Mouse (Mus musculus): ENCODE measurements around the gene Ptprm. TPM values are rescaled to one million over a fixed set of nuclear protein-coding genes. Genes with fewer than 3 reads are reported as not detected.

Gene Ptprm
- polyA plus RNA-seq, 1 experiment = 4.4 TPM

DNA sequence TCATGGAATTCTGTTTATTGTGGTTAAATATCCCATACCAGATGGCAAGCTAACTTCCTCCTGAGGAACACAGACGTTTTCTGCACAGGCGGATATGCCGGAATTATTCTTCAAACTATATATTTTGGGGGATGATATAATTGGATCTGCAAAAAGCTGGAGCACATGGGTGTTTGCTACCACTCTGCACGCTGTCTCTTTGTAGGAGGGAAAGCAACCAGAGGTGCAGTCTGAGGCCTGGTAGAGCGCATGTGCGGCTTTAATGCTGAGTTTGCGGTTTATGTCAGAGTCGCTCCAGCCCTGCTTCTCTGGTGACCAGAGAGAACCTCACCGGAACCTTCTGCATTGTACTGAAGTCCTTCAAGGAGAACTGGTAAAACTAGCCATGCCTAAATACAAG lies 410.7 kb downstream of the Ptprm start:
- H3K27ac ChIP-seq (ENCODE audit: control insufficient read depth, insufficient read depth, low read length) = no peak overlapping the region
- no peak overlapping the region for H3K4me3 ChIP-seq (ENCODE audit: control insufficient read depth, insufficient read depth, low read length)
- H3K27me3 ChIP-seq (ENCODE audit: control insufficient read depth, insufficient read depth, low read length) = no peaks in the 10 kb centered on the region
- 93% methylated on average over 9 of the region's 9 CpGs for WGBS
- no peaks in the 10 kb centered on the region for H3K4me1 ChIP-seq (replicated peaks; ENCODE audit: control insufficient read depth, insufficient read depth, low read length)
- TF ChIP-seq CTCF (IDR thresholded peaks at IDR 0.05; ENCODE audit: borderline replicate concordance, control insufficient read depth, extremely low read depth, insufficient read depth, low read length, poor library complexity) (no peak), POLR2A (IDR thresholded peaks at IDR 0.05; ENCODE audit: control insufficient read depth, extremely low read depth, insufficient read depth, low read length, poor library complexity) (no peak)
- no peak for DNase-seq
- no peaks in the 10 kb centered on the region for H3K36me3 ChIP-seq (ENCODE audit: control insufficient read depth, insufficient read depth, low read length)

DNA sequence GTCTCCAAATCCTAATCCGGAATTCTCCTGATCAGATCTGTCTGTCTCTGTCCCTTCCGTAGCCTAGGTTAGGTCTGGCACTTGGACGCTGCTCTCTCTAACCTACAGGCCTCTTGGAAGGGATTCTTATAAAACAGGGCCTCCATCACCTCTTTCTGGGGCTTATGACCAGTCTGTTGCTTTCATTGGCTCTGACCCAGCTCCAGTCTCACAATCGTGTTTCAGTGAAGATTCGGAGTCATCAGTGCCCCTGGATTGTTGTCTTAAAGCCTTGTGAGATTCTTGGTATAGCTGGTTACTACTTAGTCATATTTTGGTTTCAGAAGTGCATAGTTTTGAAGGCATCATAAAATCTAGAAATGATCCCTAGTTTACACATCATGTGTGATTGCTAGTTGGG lies 428.6 kb downstream of the Ptprm start:
- 92% methylated on average over 5 of the region's 5 CpGs for whole genome bisulfite sequencing
- H3K4me3 ChIP-seq (ENCODE audit: control insufficient read depth, insufficient read depth, low read length) = no peak overlapping the region
- DNase-seq = no peak
- H3K36me3 ChIP-seq (ENCODE audit: control insufficient read depth, insufficient read depth, low read length) = no peaks in the 10 kb centered on the region
- TF ChIP-seq CTCF (IDR thresholded peaks at IDR 0.05; ENCODE audit: borderline replicate concordance, control insufficient read depth, extremely low read depth, insufficient read depth, low read length, poor library complexity) = no peak
- no peak for TF ChIP-seq POLR2A (IDR thresholded peaks at IDR 0.05; ENCODE audit: control insufficient read depth, extremely low read depth, insufficient read depth, low read length, poor library complexity)
- no peak overlapping the region for H3K27ac ChIP-seq (ENCODE audit: control insufficient read depth, insufficient read depth, low read length)
- H3K27me3 ChIP-seq (ENCODE audit: control insufficient read depth, insufficient read depth, low read length) = no peaks in the 10 kb centered on the region
- H3K4me1 ChIP-seq (replicated peaks; ENCODE audit: control insufficient read depth, insufficient read depth, low read length) = no peaks in the 10 kb centered on the region

DNA sequence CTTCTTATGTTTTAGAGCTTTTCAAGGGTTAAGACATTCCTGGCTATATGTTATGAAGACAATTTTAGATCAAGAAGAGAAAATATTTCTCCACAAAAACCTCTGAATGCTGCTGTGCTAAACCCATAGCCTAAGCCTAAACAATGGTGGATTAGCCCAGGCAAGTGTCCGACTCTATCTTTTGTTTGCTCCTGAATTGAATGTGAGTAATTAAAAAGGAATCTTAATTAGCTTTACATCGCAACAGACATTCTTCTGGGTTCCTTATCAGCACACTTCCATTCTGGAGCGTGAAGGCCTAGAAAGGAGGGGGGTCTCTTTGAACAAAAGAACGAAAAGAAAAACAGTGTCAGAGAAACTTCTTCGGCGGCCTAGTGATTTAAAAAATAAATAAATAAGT lies 439.6 kb downstream of the Ptprm start:
- H3K27me3 ChIP-seq (ENCODE audit: control insufficient read depth, insufficient read depth, low read length) = no peaks in the 10 kb centered on the region
- H3K4me3 ChIP-seq (ENCODE audit: control insufficient read depth, insufficient read depth, low read length) = no peak overlapping the region
- TF ChIP-seq POLR2A (IDR thresholded peaks at IDR 0.05; ENCODE audit: control insufficient read depth, extremely low read depth, insufficient read depth, low read length, poor library complexity) (no peak), CTCF (IDR thresholded peaks at IDR 0.05; ENCODE audit: borderline replicate concordance, control insufficient read depth, extremely low read depth, insufficient read depth, low read length, poor library complexity) (no peak)
- no peak for DNase-seq
- no peak overlapping the region for H3K27ac ChIP-seq (ENCODE audit: control insufficient read depth, insufficient read depth, low read length)
- H3K4me1 ChIP-seq (replicated peaks; ENCODE audit: control insufficient read depth, insufficient read depth, low read length) = no peaks in the 10 kb centered on the region
- 92% methylated on average over 6 of the region's 6 CpGs for WGBS
- H3K36me3 ChIP-seq (ENCODE audit: control insufficient read depth, insufficient read depth, low read length) = no peaks in the 10 kb centered on the region

DNA sequence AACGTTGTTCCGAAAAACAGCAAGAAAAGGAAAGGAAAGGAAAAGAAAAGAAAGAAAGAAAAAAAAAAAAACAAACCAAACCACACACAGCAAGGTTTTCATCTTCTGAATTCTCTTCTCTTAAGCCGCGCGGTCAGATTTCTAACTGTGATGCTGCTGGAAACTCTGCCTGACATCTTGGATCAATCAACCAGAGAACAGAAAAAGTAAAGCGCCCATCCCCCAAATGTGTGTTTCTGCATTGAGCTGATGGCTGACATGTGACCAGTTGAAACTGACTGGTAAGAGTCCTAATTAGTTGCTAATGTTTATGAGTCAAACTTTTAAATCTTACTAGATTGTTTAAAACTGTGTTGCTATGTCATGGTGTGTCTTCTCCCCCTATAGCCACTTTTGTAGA lies 441.7 kb downstream of the Ptprm start:
- DNase-seq = no peak
- TF ChIP-seq CTCF (IDR thresholded peaks at IDR 0.05; ENCODE audit: borderline replicate concordance, control insufficient read depth, extremely low read depth, insufficient read depth, low read length, poor library complexity) (no peak), POLR2A (IDR thresholded peaks at IDR 0.05; ENCODE audit: control insufficient read depth, extremely low read depth, insufficient read depth, low read length, poor library complexity) (no peak)
- no peaks in the 10 kb centered on the region for H3K27me3 ChIP-seq (ENCODE audit: control insufficient read depth, insufficient read depth, low read length)
- WGBS = 93% methylated on average over 6 of the region's 6 CpGs
- no peak overlapping the region for H3K4me3 ChIP-seq (ENCODE audit: control insufficient read depth, insufficient read depth, low read length)
- no peaks in the 10 kb centered on the region for H3K4me1 ChIP-seq (replicated peaks; ENCODE audit: control insufficient read depth, insufficient read depth, low read length)
- H3K36me3 ChIP-seq (ENCODE audit: control insufficient read depth, insufficient read depth, low read length) = no peaks in the 10 kb centered on the region
- no peak overlapping the region for H3K27ac ChIP-seq (ENCODE audit: control insufficient read depth, insufficient read depth, low read length)

DNA sequence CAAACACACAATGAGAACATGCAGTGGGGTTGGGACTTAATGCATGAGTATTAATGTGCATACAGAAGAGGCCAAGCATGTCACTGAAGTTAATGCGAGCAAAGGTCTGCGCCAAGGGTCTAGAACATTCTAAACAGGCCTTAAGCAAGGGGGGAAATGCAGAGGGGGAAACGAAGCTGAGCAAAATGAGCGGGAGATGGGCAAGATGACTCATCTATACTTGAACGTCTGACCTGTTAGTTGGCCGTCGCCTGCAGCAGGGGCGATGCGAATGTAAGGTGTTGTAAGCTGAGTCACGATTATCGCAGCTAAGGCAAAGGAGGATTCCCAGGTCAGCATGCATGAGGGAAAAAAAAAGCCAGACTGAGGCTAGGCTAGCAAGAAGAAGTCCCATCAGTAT lies 442.1 kb downstream of the Ptprm start:
- DNase-seq = no peak
- TF ChIP-seq CTCF (IDR thresholded peaks at IDR 0.05; ENCODE audit: borderline replicate concordance, control insufficient read depth, extremely low read depth, insufficient read depth, low read length, poor library complexity) (no peak), POLR2A (IDR thresholded peaks at IDR 0.05; ENCODE audit: control insufficient read depth, extremely low read depth, insufficient read depth, low read length, poor library complexity) (no peak)
- no peaks in the 10 kb centered on the region for H3K27me3 ChIP-seq (ENCODE audit: control insufficient read depth, insufficient read depth, low read length)
- H3K27ac ChIP-seq (ENCODE audit: control insufficient read depth, insufficient read depth, low read length) = no peak overlapping the region
- H3K4me1 ChIP-seq (replicated peaks; ENCODE audit: control insufficient read depth, insufficient read depth, low read length) = no peaks in the 10 kb centered on the region
- 95% methylated on average over 11 of the region's 11 CpGs for WGBS
- H3K4me3 ChIP-seq (ENCODE audit: control insufficient read depth, insufficient read depth, low read length) = no peak overlapping the region
- no peaks in the 10 kb centered on the region for H3K36me3 ChIP-seq (ENCODE audit: control insufficient read depth, insufficient read depth, low read length)

- Histone ChIP-seq H3K36me3 (ENCODE audit: control insufficient read depth, insufficient read depth, low read length) (no peaks in the 10 kb centered on the region), H3K27ac (ENCODE audit: control insufficient read depth, insufficient read depth, low read length) (no peak overlapping the region), H3K27me3 (ENCODE audit: control insufficient read depth, insufficient read depth, low read length) (no peaks in the 10 kb centered on the region), H3K4me3 (ENCODE audit: control insufficient read depth, insufficient read depth, low read length) (no peak overlapping the region), H3K4me1 (replicated peaks; ENCODE audit: control insufficient read depth, insufficient read depth, low read length) (no peaks in the 10 kb centered on the region)
- no peak for DNase-seq
- 85% methylated on average over 4 of the region's 4 CpGs for WGBS
- TF ChIP-seq CTCF (IDR thresholded peaks at IDR 0.05; ENCODE audit: borderline replicate concordance, control insufficient read depth, extremely low read depth, insufficient read depth, low read length, poor library complexity) (no peak), POLR2A (IDR thresholded peaks at IDR 0.05; ENCODE audit: control insufficient read depth, extremely low read depth, insufficient read depth, low read length, poor library complexity) (no peak)
Measured at GRCm38 (mm10) chr17:66909901-66910300, 444.4 kb downstream of the Ptprm start.

DNA sequence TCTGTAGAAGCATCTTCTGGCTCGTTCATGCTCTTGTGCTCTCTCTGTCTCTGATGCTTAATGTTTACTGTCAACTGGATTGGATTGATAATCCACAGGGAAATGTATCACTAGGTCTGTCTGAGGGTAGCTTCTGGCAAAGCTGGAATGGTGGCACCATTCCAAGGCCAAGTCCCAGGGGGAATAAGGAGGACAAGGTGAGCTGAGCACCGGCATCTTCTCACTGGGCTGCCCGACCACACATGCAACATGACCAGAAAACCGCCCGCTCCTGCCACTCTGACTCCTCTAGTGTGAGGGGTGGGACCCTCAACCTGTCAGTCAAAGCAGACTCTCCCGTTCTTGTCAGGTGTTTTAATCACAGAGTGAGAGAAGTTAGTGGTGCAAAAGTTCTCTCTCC lies 445.3 kb downstream of the Ptprm start:
- no peak for DNase-seq
- H3K27me3 ChIP-seq (ENCODE audit: control insufficient read depth, insufficient read depth, low read length) = no peaks in the 10 kb centered on the region
- H3K4me3 ChIP-seq (ENCODE audit: control insufficient read depth, insufficient read depth, low read length) = no peak overlapping the region
- TF ChIP-seq POLR2A (IDR thresholded peaks at IDR 0.05; ENCODE audit: control insufficient read depth, extremely low read depth, insufficient read depth, low read length, poor library complexity) = no peak
- no peak for TF ChIP-seq CTCF (IDR thresholded peaks at IDR 0.05; ENCODE audit: borderline replicate concordance, control insufficient read depth, extremely low read depth, insufficient read depth, low read length, poor library complexity)
- H3K4me1 ChIP-seq (replicated peaks; ENCODE audit: control insufficient read depth, insufficient read depth, low read length) = no peaks in the 10 kb centered on the region
- H3K27ac ChIP-seq (ENCODE audit: control insufficient read depth, insufficient read depth, low read length) = no peak overlapping the region
- no peaks in the 10 kb centered on the region for H3K36me3 ChIP-seq (ENCODE audit: control insufficient read depth, insufficient read depth, low read length)
- 92% methylated on average over 6 of the region's 6 CpGs for WGBS

All from thymus, adult 2 months (tissue).